In the genomic region with DNA sequence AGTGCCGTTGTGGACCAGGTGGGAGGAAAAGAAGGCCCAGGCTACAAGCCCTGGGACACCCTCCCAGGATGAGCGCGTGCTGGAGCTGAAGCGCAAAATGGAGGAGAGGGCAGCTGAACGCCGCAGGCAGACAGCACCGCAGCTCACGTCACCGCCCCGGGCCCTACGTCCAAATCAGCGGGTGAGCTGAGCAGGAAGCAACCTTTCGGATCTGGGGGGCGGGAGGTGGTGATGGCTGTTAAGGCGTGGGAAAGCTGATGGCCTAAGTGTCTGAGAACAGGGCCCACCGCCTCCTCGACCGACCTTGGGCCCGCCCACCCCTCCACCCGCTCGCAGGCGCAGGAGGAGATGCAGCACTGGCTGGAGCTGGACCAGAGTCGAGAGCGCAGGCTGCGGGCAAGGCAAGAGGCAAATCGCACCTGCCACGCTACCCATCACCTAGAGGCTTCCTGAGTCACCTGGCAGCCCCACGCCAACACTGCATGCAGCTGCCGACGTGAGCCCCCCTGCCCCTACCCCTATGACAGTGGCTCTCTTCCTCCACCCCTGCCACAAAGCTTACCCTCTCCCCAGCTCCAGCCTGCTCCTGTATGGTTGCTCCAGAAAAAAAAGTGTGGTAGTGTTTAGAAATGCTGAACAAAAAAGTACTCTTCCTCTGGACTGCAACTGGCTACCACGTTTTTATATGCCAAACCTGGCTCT, we compare ENCODE assay signal across 1 mouse cellular context.
TF ChIP-seq lines count a peak whose summit lies in the region.

No protein-coding gene starts in this region.

TF ChIP-seq in ES-E14, 5 proteins besides CTCF, POLR2A, EP300 and RAD21:
- TF ChIP-seq CHD2 (IDR thresholded peaks at IDR 0.05; ENCODE audit: low read depth, low read length) (no peak), MAFK (IDR thresholded peaks at IDR 0.05; ENCODE audit: insufficient read depth, low read depth, low read length) (no peak), ZNF384 (IDR thresholded peaks at IDR 0.05; ENCODE audit: low read depth, low read length) (no peak), HCFC1 (IDR thresholded peaks at IDR 0.05; ENCODE audit: borderline replicate concordance, insufficient read depth, low read length) (no peak), ZC3H11A (IDR thresholded peaks at IDR 0.05; ENCODE audit: borderline replicate concordance, low read depth, low read length) (no peak)
